Mouse (Mus musculus): Measurements from ENCODE around the gene Cacng2. TPM values are rescaled to one million over a fixed set of nuclear protein-coding genes. Genes with fewer than 3 reads are reported as not detected.

The Cacng2 gene
- polyA plus RNA-seq, 1 experiment = not detected

DNA sequence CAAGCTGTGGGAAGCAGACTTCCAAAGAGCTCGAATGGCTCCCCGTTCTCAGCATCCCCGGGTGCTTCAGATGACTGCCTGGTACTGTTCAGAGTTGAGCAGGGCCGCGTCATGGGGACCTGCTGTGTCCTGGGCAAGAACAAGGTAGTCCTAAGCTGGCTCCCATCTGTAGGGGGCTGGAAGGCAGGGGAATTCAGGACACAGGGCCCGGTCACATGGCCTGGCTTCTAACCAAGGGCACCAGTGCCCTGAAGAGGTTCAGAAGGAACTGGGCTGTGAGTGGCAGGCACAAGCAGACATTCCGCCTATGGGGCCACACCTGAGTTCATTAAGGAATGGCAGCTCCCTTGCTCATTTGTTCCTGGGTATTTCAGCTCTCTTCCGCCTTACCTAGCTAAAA lies 37.7 kb downstream of the Cacng2 start:
- no peak for DNase-seq (ENCODE audit: low spot score)

DNA sequence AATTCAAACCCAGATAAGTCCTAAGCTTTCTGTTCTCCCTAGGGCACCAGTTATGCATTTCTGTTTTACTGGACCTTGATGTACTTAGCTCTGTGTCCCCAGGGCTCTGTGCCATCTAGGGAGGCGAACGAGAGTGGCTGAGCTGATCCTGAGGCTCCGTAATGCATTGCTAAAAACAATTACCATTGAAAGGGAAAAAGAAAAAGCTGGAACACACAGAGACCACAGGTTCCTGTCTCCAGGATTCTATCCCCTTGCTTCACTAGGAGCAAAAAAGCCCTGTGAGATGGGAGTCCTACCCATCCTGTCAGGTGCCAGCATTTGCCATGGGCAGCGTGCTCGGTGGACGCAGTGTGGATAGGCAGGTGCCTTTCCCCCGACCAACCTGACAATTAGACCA lies 38.4 kb downstream of the Cacng2 start:
- DNase-seq (ENCODE audit: low spot score) = no peak

DNA sequence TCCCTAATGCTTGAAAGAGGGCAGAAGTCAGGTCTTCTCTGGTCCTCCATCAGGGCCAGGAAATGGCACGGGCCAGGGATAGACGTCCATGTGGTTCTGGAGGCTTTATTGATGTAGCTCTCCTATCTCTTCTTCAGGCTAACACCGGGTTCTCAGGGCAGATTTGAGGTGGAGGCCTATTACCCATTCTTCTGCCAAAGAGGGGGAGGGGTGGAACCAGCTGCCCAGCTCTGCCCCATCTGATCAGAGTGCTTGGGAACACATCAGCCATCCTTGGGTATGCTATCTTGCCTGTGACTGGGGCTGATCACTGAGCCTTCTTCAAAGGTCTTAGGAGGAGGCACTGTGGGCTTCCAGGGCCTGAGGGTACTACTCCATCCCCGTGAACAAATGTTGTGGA lies 39.5 kb downstream of the Cacng2 start:
- no peak for DNase-seq (ENCODE audit: low spot score)

- no peak for DNase-seq (ENCODE audit: low spot score)
Observed at GRCm38 (mm10) chr15:78078776-78079628, 40.8 kb downstream of the Cacng2 start.

DNA sequence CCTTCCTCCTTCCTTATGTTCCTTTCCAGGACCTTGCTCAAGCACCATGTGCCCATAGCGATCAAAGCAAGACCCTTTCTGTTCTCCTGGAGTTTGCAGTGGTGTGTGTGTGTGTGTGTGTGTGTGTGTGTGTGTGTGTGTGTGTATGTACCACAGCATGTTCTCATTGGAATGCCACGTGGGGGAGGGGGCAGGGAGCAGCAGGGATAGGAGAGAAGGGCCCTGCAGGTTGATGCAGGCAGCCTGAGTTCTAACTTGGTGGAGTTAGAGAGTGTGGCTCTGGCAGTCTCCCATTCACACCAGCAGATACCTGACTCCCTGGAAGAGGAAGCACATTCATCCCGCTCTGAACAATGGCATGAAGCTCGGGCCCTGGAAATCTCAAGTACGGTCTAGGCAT lies 41.6 kb downstream of the Cacng2 start:
- no peak for DNase-seq (ENCODE audit: low spot score)

- DNase-seq (ENCODE audit: low spot score) = no peak
Observed at GRCm38 (mm10) chr15:78075921-78076320, 43.9 kb downstream of the Cacng2 start.

GRCm38 (mm10) chr15:78073109-78073508 lies 46.7 kb downstream of the Cacng2 start:
- DNase-seq (ENCODE audit: low spot score) = no peak

DNA sequence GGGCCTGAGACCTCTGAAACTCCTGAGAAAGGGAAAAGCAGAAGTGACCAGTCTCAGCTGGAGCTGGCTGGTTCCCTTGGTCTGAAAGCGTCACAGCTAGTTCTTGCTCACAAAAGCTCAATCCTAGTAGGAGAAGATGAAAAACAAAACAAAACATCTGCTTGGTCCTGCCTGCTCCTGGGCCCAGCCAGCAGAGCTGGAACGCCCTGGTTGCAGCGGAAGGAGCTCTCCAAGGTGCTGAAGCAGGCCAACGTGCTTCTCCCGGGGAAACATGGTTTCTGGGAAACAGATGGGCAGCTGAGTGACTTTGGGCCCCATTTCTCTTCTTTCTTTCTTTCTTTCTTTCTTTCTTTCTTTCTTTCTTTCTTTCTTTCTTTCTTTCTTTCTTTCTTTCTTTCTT lies 53.4 kb downstream of the Cacng2 start:
- peak; percentile 29 for DNase-seq (ENCODE audit: low spot score)

DNA sequence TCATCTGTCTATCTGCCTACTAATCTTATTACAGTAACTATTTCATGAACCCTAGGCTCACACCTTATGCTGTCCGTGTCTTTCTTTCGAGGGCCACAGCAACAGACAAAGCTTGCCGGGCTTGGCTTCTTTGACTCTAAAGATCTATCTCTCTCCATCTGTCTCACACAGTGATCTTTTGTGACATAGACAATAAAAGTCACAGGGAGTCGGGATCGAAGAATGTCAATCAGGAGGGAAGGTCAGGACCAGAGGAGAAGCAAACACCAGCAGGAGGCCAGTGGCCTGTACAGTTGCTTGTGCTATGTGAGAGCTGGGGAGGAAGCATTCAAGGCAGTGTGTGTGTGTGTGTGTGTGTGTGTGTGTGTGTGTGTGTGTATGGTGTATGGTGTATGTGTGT lies 54.3 kb downstream of the Cacng2 start:
- no peak for DNase-seq (ENCODE audit: low spot score)

GRCm38 (mm10) chr15:78064340-78064739 lies 55.5 kb downstream of the Cacng2 start:
- no peak for DNase-seq (ENCODE audit: low spot score)

DNA sequence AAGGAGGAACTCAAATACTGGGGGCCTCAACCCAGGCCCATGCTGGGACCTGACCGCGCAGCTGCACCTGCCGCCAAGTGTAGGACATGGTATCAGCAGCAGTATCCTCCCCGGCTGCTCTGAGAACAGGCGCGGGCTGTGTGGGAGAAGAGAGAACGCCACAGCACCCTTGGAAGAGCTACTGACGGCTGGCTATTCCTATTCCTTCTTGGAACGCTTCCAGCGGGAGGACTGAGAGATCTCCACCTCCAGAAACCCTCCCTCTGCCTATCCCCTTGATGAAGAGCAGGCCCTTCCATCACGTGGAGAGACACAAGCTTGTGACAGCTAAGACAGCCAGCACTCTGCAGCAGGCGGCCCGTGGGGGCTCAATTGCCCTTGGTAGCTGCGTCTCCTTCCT lies 57.4 kb downstream of the Cacng2 start:
- no peak for DNase-seq (ENCODE audit: low spot score)

DNA sequence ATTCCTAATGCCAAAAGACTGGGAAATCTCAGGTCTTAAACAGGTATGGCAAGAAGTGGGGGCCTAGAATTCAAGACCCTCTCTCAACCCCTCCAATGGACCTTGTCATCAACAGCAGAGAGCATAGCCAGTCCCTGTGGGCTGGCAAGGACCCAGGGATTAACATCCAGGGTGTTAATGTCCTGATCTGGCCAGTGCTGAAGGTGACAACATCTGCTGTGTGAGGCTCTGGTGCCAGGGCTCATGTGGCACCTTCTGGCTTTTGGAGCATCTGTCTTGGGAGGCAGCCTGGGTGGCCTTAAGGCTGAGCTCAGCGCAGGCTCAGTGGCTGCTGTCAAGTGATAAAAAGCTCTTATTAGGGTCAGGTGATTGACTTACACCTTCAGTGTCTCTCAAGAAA lies 62.9 kb downstream of the Cacng2 start:
- no peak for DNase-seq (ENCODE audit: low spot score)

DNA sequence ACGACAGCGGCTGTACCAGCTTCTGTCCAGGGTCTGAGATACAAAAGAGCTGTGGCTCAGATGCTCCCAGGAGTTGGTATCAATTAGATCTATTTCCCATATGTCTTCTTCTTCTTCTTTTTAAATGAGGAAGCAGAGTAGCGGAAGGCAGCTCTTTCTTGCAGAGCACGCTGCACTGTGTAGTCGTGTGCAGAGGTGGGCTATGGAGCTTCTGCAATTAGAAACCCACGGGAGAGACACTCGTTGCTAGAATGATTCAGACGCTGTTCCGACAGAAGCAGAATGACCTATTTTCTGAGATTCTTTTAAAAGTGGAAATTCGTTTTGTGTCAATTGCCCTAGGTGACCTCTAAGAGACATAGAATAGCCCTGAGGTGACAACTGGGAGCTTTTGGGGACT lies 69.1 kb downstream of the Cacng2 start:
- no peak for DNase-seq (ENCODE audit: low spot score)

DNA sequence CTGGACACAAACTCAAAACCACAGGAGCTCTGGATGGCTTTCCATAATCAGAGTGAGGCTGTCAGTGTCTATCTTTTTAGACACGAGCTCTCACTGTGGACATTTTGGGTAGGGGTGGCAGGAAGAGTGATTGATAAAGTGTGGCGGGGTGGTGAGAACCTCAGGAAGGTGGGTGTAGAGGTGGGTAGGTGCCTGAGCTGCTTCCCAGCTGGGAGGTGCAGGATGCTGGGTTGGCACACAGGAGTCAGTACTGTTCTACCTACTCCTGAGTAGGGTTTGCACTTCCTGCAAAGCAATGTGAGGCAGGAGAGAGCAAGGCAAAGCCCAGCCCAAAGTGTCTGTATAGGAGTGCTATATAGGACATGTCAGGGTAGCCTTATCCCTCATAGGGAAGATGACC lies 69.9 kb downstream of the Cacng2 start:
- DNase-seq (ENCODE audit: low spot score) = no peak

DNA sequence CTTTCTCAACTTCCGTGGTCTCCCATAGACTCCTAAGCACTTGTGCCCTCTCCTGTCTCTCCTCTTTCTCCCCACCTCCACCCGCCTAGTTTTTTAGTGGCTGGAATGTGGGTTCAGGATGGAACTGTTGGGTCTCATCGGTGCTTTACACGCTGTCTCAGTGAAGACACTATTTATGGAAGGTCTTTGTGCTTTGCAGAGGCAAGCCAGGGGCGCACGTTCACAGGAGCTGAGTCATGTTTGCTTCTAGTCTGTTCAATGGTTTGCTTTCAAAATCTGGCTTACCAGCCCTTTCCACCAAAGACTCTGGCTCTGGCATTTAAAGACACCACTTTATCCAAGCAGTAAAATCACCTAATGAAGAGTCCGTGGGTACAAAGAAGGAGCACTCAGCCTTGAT lies 74.0 kb downstream of the Cacng2 start:
- DNase-seq (ENCODE audit: low spot score) = no peak

- no peak for DNase-seq (ENCODE audit: low spot score)
Observed at GRCm38 (mm10) chr15:78045314-78045713, 74.5 kb downstream of the Cacng2 start.

GRCm38 (mm10) chr15:78044826-78045225 lies 75.0 kb downstream of the Cacng2 start:
- DNase-seq (ENCODE audit: low spot score) = no peak

DNA sequence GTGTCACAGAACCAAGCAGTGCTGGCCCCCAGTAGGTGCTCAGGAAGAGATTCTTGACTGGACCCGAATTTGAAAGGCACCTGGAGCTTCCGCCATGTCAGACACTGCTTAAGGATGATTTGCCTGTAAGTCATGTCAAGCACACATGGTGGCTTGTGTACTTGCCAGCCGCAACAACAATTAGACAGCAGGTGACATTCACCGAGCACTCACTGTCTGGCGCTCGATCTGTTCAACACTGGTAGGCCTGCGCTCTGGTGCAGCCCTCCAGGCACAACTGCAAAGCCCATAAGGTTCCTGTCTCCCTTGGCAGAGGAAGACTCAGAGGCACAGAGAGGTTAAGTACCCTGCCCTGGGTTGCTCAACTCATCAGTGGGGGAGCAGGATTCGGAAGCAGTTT lies 77.1 kb downstream of the Cacng2 start:
- no peak for DNase-seq (ENCODE audit: low spot score)

DNA sequence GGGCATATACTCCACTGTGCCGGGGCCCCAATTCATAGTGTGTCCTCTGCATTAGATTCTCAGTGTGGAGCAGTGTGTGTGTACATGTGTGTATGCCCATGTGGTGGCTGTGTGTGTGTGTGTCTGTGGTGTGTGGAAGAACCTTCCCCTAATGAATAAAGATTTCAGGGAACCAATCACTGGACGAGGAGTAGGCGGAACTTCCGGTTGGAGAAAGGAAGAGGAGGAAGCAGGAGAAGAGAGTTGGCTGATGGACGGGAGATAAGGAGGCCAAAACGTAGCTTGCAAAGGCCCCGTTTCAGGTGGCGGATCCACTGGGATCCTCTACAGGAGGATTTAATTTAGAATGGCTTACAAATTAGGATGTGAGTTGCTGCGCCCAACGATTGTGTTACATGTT lies 82.2 kb downstream of the Cacng2 start:
- no peak for DNase-seq (ENCODE audit: low spot score)

DNA sequence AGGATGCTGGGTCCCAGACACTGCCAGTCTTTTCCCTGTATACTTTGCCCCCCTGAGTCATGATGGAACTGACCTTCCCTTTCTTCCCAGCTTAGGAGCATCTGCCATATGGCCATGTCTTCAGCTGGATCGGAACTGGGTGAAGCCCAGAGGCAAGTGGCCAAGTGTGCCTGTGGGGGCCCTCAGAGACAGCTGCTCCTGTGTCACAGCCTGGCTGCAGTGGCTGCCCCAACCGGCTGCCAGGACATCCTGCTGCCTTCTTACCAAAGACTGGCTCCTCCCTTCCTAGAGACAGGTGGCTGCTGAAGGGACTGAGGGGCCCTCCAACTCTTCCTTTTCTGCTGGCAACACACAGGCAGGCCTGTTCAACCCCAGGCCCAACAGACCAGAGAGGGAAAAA lies 83.2 kb downstream of the Cacng2 start:
- no peak for DNase-seq (ENCODE audit: low spot score)

- no peak for DNase-seq (ENCODE audit: low spot score)
Observed at GRCm38 (mm10) chr15:78029938-78030337, 89.9 kb downstream of the Cacng2 start.

GRCm38 (mm10) chr15:78026521-78026920 lies 93.3 kb downstream of the Cacng2 start:
- DNase-seq (ENCODE audit: low spot score) = no peak

DNA sequence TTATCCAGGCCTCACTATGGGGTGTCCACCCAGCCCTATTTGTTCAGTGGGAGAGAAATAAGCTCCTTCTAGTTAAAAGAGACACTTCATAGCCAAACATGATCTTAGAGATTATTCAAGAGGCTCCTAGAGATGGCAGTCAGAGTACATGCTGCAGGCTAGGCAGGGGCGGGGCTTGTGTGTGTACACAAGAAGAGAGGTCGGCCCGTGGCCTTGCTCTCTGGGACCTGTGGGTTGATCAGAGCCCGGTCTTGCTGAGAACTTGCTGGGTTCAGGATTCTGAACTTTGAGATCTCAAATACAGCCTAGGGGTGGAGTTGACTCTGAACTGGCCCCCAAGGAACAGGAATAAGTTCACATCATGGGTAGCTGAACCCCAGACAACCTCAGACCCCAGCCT lies 95.6 kb downstream of the Cacng2 start:
- no peak for DNase-seq (ENCODE audit: low spot score)

GRCm38 (mm10) chr15:78014046-78014445 lies 105.8 kb downstream of the Cacng2 start:
- no peak for DNase-seq (ENCODE audit: low spot score)
